Mouse (Mus musculus) ES-E14 (cell line): ENCODE measurements at regions not wholly inside any gene's neighbourhood (a gene's known extent, or its start where the extent isn't known, plus 50 kb on each side); places are given as distances from the start of the nearest gene placed in this dataset.

Source experiments
- DNase-seq: peaks from one replicate; pipeline ENCODE4 v3.0.0-alpha.2; 2013; ENCODE audit warnings: low read depth, low spot score
- H3K27ac ChIP-seq: 2 replicates; pipeline ENCODE4 v1.5.1; 2012; ENCODE audit warnings: low read depth, mild to moderate bottlenecking, low read length, moderate library complexity, mixed read lengths; ENCODE audit not compliant: poor library complexity, insufficient read depth, severe bottlenecking
- H3K36me3 ChIP-seq: 2 replicates; pipeline ENCODE4 v1.6.1; 2012; ENCODE audit warnings: mild to moderate bottlenecking, low read length, moderate library complexity, mixed read lengths; ENCODE audit not compliant: control insufficient read depth, poor library complexity, insufficient read depth, severe bottlenecking
- H3K4me1 ChIP-seq, 2 experiments: fragments of 150-350 bp in 1 of 2; sonication (generic) in 1 of 2; 2 replicates each; pipeline ENCODE4 v1.6.1; 2012; ENCODE audit warnings: low read length in 2 of 2, mild to moderate bottlenecking in 1 of 2, mixed read lengths in 1 of 2; ENCODE audit not compliant: control insufficient read depth in 2 of 2, insufficient read depth in 2 of 2, poor library complexity in 1 of 2
- H3K4me3 ChIP-seq, 2 experiments: fragments of 150-350 bp in 1 of 2; sonication (generic) in 1 of 2; 2 replicates each; pipeline ENCODE4 v1.5.1; 2012; ENCODE audit warnings: low read length in 2 of 2, low read depth in 1 of 2, mild to moderate bottlenecking in 1 of 2, mixed read lengths in 1 of 2; ENCODE audit not compliant: insufficient read depth in 1 of 2, poor library complexity in 1 of 2, severe bottlenecking in 1 of 2
- H3K9ac ChIP-seq: 2 replicates; pipeline ENCODE4 v1.6.1; 2012; ENCODE audit warnings: low read depth, mild to moderate bottlenecking, low read length, mixed read lengths; ENCODE audit not compliant: poor library complexity, insufficient read depth, severe bottlenecking
- H3K9me3 ChIP-seq: fragments of 150-350 bp; sonication (generic); 2 replicates; pipeline ENCODE4 v1.6.1; 2012; ENCODE audit warnings: low read depth, mild to moderate bottlenecking, low read length; ENCODE audit not compliant: control insufficient read depth, insufficient read depth
- CHD2 ChIP-seq: IDR thresholded peaks from 2 replicates; pipeline ENCODE4 v1.6.1; 2014; ENCODE audit warnings: mild to moderate bottlenecking, low read depth, low read length, inconsistent platforms
- HCFC1 ChIP-seq: IDR thresholded peaks from 2 replicates; pipeline ENCODE4 v1.6.1; 2012; ENCODE audit warnings: low read length, inconsistent platforms, borderline replicate concordance; ENCODE audit not compliant: insufficient read depth
- MAFK ChIP-seq: IDR thresholded peaks from 2 replicates; pipeline ENCODE4 v1.6.1; 2014; ENCODE audit warnings: mild to moderate bottlenecking, low read depth, low read length, inconsistent platforms; ENCODE audit not compliant: insufficient read depth
- ZC3H11A ChIP-seq: IDR thresholded peaks from 2 replicates; pipeline ENCODE4 v1.6.1; 2012; ENCODE audit warnings: low read depth, mild to moderate bottlenecking, inconsistent platforms, low read length, borderline replicate concordance
- ZNF384 ChIP-seq: IDR thresholded peaks from 2 replicates; pipeline ENCODE4 v1.6.1; 2012; ENCODE audit warnings: low read depth, low read length, inconsistent platforms
- in situ Hi-C, 2 experiments: fragments of 600-800 bp; cut with MboI; formaldehyde crosslinking; loops; one replicate each; pipeline ENCODE4 v1.15.1; 2025; ENCODE audit warnings: low sequenced_read_pairs in 2 of 2, inconsistent platforms in 1 of 2; ENCODE audit not compliant: unreplicated experiment in 2 of 2

DNA sequence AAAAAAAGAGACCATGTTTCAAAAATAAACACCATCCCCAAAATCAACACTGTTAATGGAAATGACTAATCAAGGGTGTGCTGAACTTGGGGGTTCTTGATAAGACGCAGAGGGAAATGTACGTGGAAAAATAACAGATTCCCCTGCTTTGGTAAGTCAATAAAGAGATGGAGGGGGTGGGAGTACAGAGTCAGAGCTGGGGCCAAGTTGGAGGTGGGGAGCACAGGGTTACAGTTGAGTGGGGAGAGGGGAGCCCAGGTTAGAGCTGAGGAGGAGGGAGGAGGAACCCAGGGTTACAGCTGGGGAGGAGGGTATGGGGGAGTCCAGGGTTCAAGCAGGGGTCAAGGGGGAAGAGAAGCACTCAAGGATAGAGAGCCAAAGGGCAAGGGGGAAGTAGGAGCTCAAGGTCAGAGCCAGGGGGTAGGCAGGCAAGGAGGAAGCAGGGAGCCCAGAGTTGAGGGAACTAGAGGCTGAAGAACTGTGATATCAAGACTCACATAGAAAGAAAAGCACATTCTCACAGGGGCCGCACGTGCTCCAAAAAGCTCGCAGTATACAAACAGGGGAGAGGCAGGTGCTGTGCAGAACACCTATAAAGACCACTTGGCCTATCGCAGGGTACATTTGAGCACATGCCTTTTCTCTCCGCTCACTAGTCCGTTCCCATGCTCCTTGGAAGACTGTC lies 246.4 kb downstream of the Sox9 start:
- TF ChIP-seq HCFC1 (no peak), CHD2 (no peak), ZC3H11A (no peak), ZNF384 (no peak), MAFK (no peak)
- no peak overlapping the region for H3K4me3 ChIP-seq
- no peaks in the 10 kb centered on the region for H3K36me3 ChIP-seq
- H3K9me3 ChIP-seq, result no peaks in the 10 kb centered on the region
- in situ Hi-C loops, result no loop called here
- no peak overlapping the region for H3K27ac ChIP-seq
- no peak overlapping the region for H3K9ac ChIP-seq
- 0 out of 4 replicates have a peak, but pooled peaks cover 0 to 2% of the 10 kb centered on the region in 2 experiments for H3K4me1 ChIP-seq
- DNase-seq, result no peak

DNA sequence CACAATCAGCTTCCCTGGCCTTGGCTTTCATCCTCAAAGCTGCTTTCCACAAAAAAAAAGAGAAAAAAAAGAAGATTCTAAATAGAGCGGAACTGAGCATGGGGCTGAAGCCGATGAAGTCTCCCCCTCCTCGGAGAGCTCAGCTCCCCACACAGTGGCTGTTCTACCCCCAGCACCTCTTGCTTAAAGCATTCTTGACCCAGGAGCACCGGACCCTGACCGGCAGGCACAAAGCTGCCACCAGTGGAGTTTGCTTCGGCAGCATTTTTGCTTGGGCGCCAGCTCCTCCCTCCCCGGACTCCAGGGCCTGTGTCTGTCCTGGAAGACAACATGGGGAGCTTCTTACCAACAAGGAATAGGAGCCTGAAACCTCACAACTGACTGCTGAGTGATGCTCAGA lies 249.4 kb downstream of the Sox9 start:
- H3K4me1 ChIP-seq, result 0 out of 4 replicates have a peak, but pooled peaks cover 0 to 2% of the 10 kb centered on the region in 2 experiments
- no peaks in the 10 kb centered on the region for H3K36me3 ChIP-seq
- in situ Hi-C loops, result no loop called here
- H3K9me3 ChIP-seq, result no peaks in the 10 kb centered on the region
- TF ChIP-seq HCFC1 (no peak), MAFK (no peak), ZC3H11A (no peak), ZNF384 (no peak), CHD2 (no peak)
- no peak overlapping the region for H3K27ac ChIP-seq
- no peak overlapping the region for H3K4me3 ChIP-seq
- DNase-seq, result no peak
- H3K9ac ChIP-seq, result no peak overlapping the region

DNA sequence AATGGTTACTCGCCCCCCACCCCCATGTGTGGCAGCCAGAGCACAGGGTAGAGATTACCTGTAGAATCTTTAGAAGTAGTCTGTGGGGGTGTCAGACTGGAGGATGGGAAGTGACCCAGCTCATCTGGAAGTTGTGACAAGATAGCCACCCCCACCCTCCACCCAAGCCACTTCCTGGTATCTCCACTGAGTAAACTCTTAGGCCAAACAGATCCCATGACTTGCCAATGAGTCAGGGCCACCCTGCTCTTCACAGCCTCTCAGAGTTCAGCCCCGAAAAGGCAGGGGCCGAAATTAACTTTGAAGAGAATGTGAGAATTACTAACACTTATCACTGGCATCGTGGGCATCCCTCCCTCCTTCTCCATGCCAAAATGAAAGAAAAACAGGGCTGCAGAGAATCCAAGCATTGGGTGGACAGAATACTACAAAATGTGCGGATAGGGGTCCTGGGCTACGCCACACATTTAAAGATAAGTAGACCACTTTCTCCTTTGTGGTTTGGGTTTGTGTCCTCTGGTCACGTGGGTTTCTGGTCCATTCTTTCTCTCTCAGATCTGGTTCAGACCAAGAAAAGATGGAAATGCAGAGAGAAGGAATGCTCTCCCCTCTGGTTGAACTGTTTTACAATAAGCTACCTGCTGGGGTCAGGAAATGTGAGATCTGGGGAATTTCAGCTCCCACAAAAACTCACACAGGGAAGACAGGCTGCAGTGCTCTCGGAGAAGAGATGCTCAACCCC lies 250.6 kb downstream of the Sox9 start:
- no peaks in the 10 kb centered on the region for H3K4me1 ChIP-seq
- H3K9ac ChIP-seq, result no peak overlapping the region
- H3K27ac ChIP-seq, result no peak overlapping the region
- H3K36me3 ChIP-seq, result no peaks in the 10 kb centered on the region
- no peak for TF ChIP-seq CHD2
- no peak for TF ChIP-seq ZC3H11A
- TF ChIP-seq HCFC1, result no peak
- TF ChIP-seq MAFK, result no peak
- TF ChIP-seq ZNF384, result no peak
- H3K9me3 ChIP-seq, result no peaks in the 10 kb centered on the region
- no peak overlapping the region for H3K4me3 ChIP-seq
- DNase-seq, result no peak
- in situ Hi-C loops, result no loop called here

DNA sequence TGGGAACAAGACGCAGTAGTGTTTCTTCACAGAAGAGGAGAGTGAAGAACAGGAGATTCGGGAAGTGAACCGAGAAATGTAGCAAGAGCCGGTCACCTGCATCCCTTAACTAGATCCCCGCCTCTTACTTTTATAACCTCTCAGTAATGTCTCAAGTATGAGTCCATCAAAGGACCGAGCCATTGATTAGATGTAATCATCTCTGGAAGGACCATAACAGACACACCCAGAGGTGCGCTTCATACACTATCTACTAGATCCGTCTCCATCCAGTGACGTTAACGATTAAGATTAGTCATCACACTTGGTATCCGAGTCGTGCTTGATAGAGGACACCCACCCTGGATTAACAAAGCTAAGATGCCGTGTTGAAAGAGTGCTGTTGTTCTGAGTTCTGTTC lies 252.9 kb downstream of the Sox9 start:
- in situ Hi-C loops, result no loop called here
- DNase-seq, result no peak
- H3K27ac ChIP-seq, result no peak overlapping the region
- H3K4me3 ChIP-seq, result no peak overlapping the region
- no peaks in the 10 kb centered on the region for H3K36me3 ChIP-seq
- no peak overlapping the region for H3K9ac ChIP-seq
- TF ChIP-seq MAFK, result no peak
- TF ChIP-seq ZNF384, result no peak
- TF ChIP-seq ZC3H11A, result no peak
- TF ChIP-seq HCFC1, result no peak
- no peak for TF ChIP-seq CHD2
- H3K4me1 ChIP-seq, result no peaks in the 10 kb centered on the region
- H3K9me3 ChIP-seq, result no peaks in the 10 kb centered on the region

DNA sequence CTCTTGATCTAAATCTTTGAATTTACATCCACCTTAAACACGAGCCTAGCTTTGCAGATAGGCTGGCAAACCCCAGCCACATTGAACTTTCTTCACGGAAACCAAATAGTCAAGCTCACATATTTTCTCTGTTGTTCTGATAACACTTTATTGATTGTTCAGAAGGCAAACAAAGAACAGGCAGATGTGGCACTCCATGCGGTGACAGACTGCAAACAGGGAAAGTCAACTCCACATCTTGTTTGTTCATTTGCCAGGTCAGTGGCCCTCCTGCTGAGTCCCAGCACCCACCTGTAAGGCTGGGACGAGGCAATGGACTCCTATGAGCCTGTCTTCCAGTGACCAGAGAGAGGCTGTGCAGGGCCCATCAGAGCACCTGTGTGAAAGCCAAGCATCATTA lies 255.7 kb downstream of the Sox9 start:
- DNase-seq, result no peak
- Histone ChIP-seq H3K4me1 (peaks cover 0 to 3% of the 10 kb centered on the region in 2 experiments; a peak in 1 of 4 replicates), H3K36me3 (no peaks in the 10 kb centered on the region), H3K4me3 (no peak overlapping the region), H3K9ac (no peak overlapping the region), H3K9me3 (no peaks in the 10 kb centered on the region), H3K27ac (no peak overlapping the region)
- TF ChIP-seq MAFK (no peak), ZNF384 (no peak), ZC3H11A (no peak), HCFC1 (no peak), CHD2 (no peak)
- in situ Hi-C loops, result no loop called here
